Comparison of ENCODE assay signal across 9 mouse cellular contexts in genomic region chr9:57997511-57998031, GRCm38 (mm10). TPM values are rescaled to one million over a fixed set of nuclear protein-coding genes. Genes with fewer than 3 reads are reported as not detected.
DNase-seq lines count a peak whose midpoint lies in the region; ATAC-seq and TF ChIP-seq lines count a peak whose summit lies in the region.
"Had no signal": no experiment of that assay in that cellular context is flagged by ENCODE, and none has a peak within 500 bp of the region (broad histone marks: within the 10 kb centered on the region; RNA-seq: fewer than 3 reads in every experiment).

No protein-coding gene starts in this region.

- 22% methylated on average over 13 of the region's 13 CpGs for WGBS in kidney, postnatal 0 days
- 32% methylated on average over 13 of the region's 13 CpGs for WGBS in kidney, adult 2 months
- WGBS in forebrain, embryonic 16.5 days: 15% methylated on average over 13 of the region's 13 CpGs
- WGBS in midbrain, embryonic 11.5 days: 20% methylated on average over 13 of the region's 13 CpGs

- no peaks in the 10 kb centered on the region for H3K36me3 ChIP-seq in kidney, postnatal 0 days (ENCODE audit: insufficient read depth, low read length)
- H3K36me3 ChIP-seq in kidney, adult 2 months (ENCODE audit: control insufficient read depth, insufficient read depth, low read length): no peaks in the 10 kb centered on the region
- H3K36me3 ChIP-seq in forebrain, embryonic 16.5 days (ENCODE audit: control insufficient read depth, insufficient read depth): no peaks in the 10 kb centered on the region
- no peaks in the 10 kb centered on the region for H3K36me3 ChIP-seq in midbrain, embryonic 11.5 days (ENCODE audit: control insufficient read depth, insufficient read depth, low read length)

- TF ChIP-seq POLR2A in kidney, adult 2 months (IDR thresholded peaks at IDR 0.05; ENCODE audit: low read depth, low read length): no peak

- no peak for DNase-seq in kidney, postnatal 0 days (ENCODE audit: low spot score)
- no peak for DNase-seq in kidney, adult 2 months
- peak; percentile 94 for DNase-seq in R1 (ENCODE audit: low read depth, low spot score)
- no peak for DNase-seq in midbrain, embryonic 11.5 days (ENCODE audit: low spot score, missing footprints)
- no peak for DNase-seq in spleen, adult 12 weeks (ENCODE audit: low spot score)
- no peak for DNase-seq in adrenal gland, postnatal 25 days
- no peak for DNase-seq in right cerebral cortex, postnatal 36 days (ENCODE audit: low spot score in 2 of 2)

- ATAC-seq in kidney, postnatal 0 days (replicated peaks; ENCODE audit: low FRiP score, low read depth): 0 out of 2 replicates have a peak, but pooled peaks have one; percentile 1
- peak; percentile 87; the same call in 1 of the 2 replicates for ATAC-seq in forebrain, embryonic 16.5 days
- peak; percentile 27; the same call in 1 of the 2 replicates for ATAC-seq in midbrain, embryonic 11.5 days (ENCODE audit: low FRiP score)

- H3K9ac ChIP-seq in kidney, postnatal 0 days (ENCODE audit: low read depth, low read length): no peak overlapping the region
- H3K9ac ChIP-seq in forebrain, embryonic 16.5 days (replicated peaks; ENCODE audit: low read depth, low read length): peak overlapping the region; percentile 47
- 0 out of 2 replicates have a peak overlapping the region, but pooled peaks have one; percentile 28 for H3K9ac ChIP-seq in midbrain, embryonic 11.5 days (ENCODE audit: low read length)

- peaks cover 4% of the 10 kb centered on the region; the same call in 1 of the 2 replicates for H3K27me3 ChIP-seq in kidney, postnatal 0 days (ENCODE audit: insufficient read depth, low read length)
- no peaks in the 10 kb centered on the region for H3K27me3 ChIP-seq in kidney, adult 2 months (replicated peaks; ENCODE audit: control insufficient read depth, insufficient read depth, low read length)
- H3K27me3 ChIP-seq in forebrain, embryonic 16.5 days (replicated peaks; ENCODE audit: control insufficient read depth, insufficient read depth, low read length): peaks cover 10% of the 10 kb centered on the region
- H3K27me3 ChIP-seq in midbrain, embryonic 11.5 days (ENCODE audit: control insufficient read depth, insufficient read depth, low read length): peaks cover 3% of the 10 kb centered on the region

- no peaks in the 10 kb centered on the region for H3K4me1 ChIP-seq in kidney, postnatal 0 days (replicated peaks; ENCODE audit: insufficient read depth, low read length)
- H3K4me1 ChIP-seq in kidney, adult 2 months (ENCODE audit: control insufficient read depth, insufficient read depth, low read length): 0 out of 2 replicates have a peak, but pooled peaks cover 3% of the 10 kb centered on the region
- H3K4me1 ChIP-seq in forebrain, embryonic 16.5 days (replicated peaks; ENCODE audit: control insufficient read depth, insufficient read depth, low read length): peaks cover 17% of the 10 kb centered on the region
- H3K4me1 ChIP-seq in midbrain, embryonic 11.5 days (ENCODE audit: control insufficient read depth, insufficient read depth, low read length): peaks cover 3% of the 10 kb centered on the region; the same call in 1 of the 2 replicates

- no peak overlapping the region for H3K27ac ChIP-seq in kidney, postnatal 0 days
- H3K27ac ChIP-seq in kidney, adult 2 months (ENCODE audit: insufficient read depth, low read depth, low read length): no peak overlapping the region
- no peak overlapping the region for H3K27ac ChIP-seq in forebrain, embryonic 16.5 days (ENCODE audit: low read length)
- H3K27ac ChIP-seq in midbrain, embryonic 11.5 days (ENCODE audit: low read depth, low read length): no peak overlapping the region

- H3K4me3 ChIP-seq in kidney, postnatal 0 days (replicated peaks; ENCODE audit: low read depth, low read length): no peak overlapping the region
- H3K4me3 ChIP-seq in kidney, adult 2 months (ENCODE audit: insufficient read depth, low read depth, low read length): no peak overlapping the region
- H3K4me3 ChIP-seq in forebrain, embryonic 16.5 days (replicated peaks; ENCODE audit: low read length): peak overlapping the region; percentile 31
- H3K4me3 ChIP-seq in midbrain, embryonic 11.5 days (ENCODE audit: low read depth, low read length): peak overlapping the region; percentile 21; the same call in 1 of the 2 replicates

- no peak for TF ChIP-seq CTCF in kidney, postnatal 0 days (IDR thresholded peaks at IDR 0.05; ENCODE audit: low read depth)
- no peak for TF ChIP-seq CTCF in kidney, adult 2 months (conservative IDR thresholded peaks at IDR 0.05; ENCODE audit: insufficient read depth, insufficient read length, low read depth, low read length)

- no peaks in the 10 kb centered on the region for H3K9me3 ChIP-seq in kidney, postnatal 0 days (replicated peaks; ENCODE audit: low read length)
- H3K9me3 ChIP-seq in forebrain, embryonic 16.5 days (ENCODE audit: control insufficient read depth, low read length): no peaks in the 10 kb centered on the region
- no peaks in the 10 kb centered on the region for H3K9me3 ChIP-seq in midbrain, embryonic 11.5 days (ENCODE audit: control insufficient read depth, low read length)

- peak overlapping the region; percentile 57 for H3K4me2 ChIP-seq in kidney, postnatal 0 days (ENCODE audit: low read length)
- H3K4me2 ChIP-seq in forebrain, embryonic 16.5 days (ENCODE audit: low read length): peak overlapping the region; percentile 57
- peak overlapping the region; percentile 50 for H3K4me2 ChIP-seq in midbrain, embryonic 11.5 days

RNA-seq across cellular contexts. Expression of gene Cyp11a1, which starts 8.6 kb away (rescaled TPM):
- 0.31 and 0.64 TPM in 2 replicates for polyA plus RNA-seq in kidney, postnatal 0 days (2015; fragmentation: Nextera tagmentation; extraction: Ambion mirVana)
- polyA plus RNA-seq in kidney, adult 2 months (2012; rRNA removed): 0.16 and 5.1 TPM in 2 replicates
- polyA plus RNA-seq in forebrain, embryonic 16.5 days (2015; fragmentation: Nextera tagmentation; extraction: Ambion mirVana): 0.30 and 0.66 TPM in 2 replicates
- 0.12 TPM in 1 of 2 replicates, not detected in the other for polyA plus RNA-seq in midbrain, embryonic 11.5 days (2014; fragmentation: Nextera tagmentation; extraction: Ambion mirVana)
- 6,596 and 7,089 TPM in 2 replicates for total RNA-seq in adrenal gland, postnatal 25 days (2021)
- total RNA-seq: liver, adult 2 months had no signal
- polyA plus RNA-seq: liver, adult 2 months had no signal

RNA-seq across cellular contexts. Expression of gene Sema7a, which starts 57.7 kb away (rescaled TPM):
- 0.46 and 0.80 TPM in 2 replicates for polyA plus RNA-seq in kidney, postnatal 0 days (2015; fragmentation: Nextera tagmentation; extraction: Ambion mirVana)
- 9.4 and 9.6 TPM in 2 replicates for polyA plus RNA-seq in kidney, adult 2 months (2012; rRNA removed)
- 2.5 and 2.6 TPM in 2 replicates for polyA plus RNA-seq in forebrain, embryonic 16.5 days (2015; fragmentation: Nextera tagmentation; extraction: Ambion mirVana)
- polyA plus RNA-seq in midbrain, embryonic 11.5 days (2014; fragmentation: Nextera tagmentation; extraction: Ambion mirVana): 0.78 and 1.0 TPM in 2 replicates
- 8.6 and 8.8 TPM in 2 replicates for total RNA-seq in adrenal gland, postnatal 25 days (2021)

Comparison
In these comparisons a context has a peak if more than half of its experiments do, and no peak if none do; other contexts are left out.
1. ATAC-seq: peak in every context shown above with its lines; median percentile 87 in forebrain, embryonic 16.5 days; 27 in midbrain, embryonic 11.5 days; 1 in kidney, postnatal 0 days.
2. H3K4me3 ChIP-seq: peak in forebrain, embryonic 16.5 days (single experiment) and midbrain, embryonic 11.5 days (single experiment); none in kidney, postnatal 0 days (single experiment) and kidney, adult 2 months (single experiment).
3. Peak in every context shown above with its lines, with median percentiles within 50 percentile points of each other: H3K4me2 ChIP-seq.